Mouse (Mus musculus): ENCODE results near the gene Arhgap31. TPM values are rescaled to one million over a fixed set of nuclear protein-coding genes. Genes with fewer than 3 reads are reported as not detected.

Arhgap31 gene
- 7.1 and 8.4 TPM in 2 replicates for polyA plus RNA-seq (2014; fragmentation: Nextera tagmentation; extraction: Ambion mirVana)

- peaks cover 5% of the 10 kb centered on the region; the same call in 1 of the 2 replicates for H3K27me3 ChIP-seq (ENCODE audit: control insufficient read depth, insufficient read depth, low read length)
- peak; percentile 97 for DNase-seq (ENCODE audit: low spot score, missing footprints)
- peak within 1 kb of the TSS; percentile 87 for H3K4me2 ChIP-seq
- 0% methylated on average over 74 of the region's 74 CpGs for WGBS
- H3K4me1 ChIP-seq (ENCODE audit: control insufficient read depth, insufficient read depth, low read length) = no peaks in the 10 kb centered on the region; the same call in 1 of the 2 replicates
- peak within 1 kb of the TSS; percentile 58 for H3K4me3 ChIP-seq (ENCODE audit: low read depth, low read length)
- H3K36me3 ChIP-seq (ENCODE audit: control insufficient read depth, insufficient read depth, low read length) = no peaks in the 10 kb centered on the region
- no peak within 1 kb of the TSS for H3K27ac ChIP-seq (ENCODE audit: low read depth, low read length)
- no peaks in the 10 kb centered on the region for H3K9me3 ChIP-seq (ENCODE audit: control insufficient read depth, low read length)
- ATAC-seq (ENCODE audit: low FRiP score) = peak; percentile 90
- peak within 1 kb of the TSS; percentile 79 for H3K9ac ChIP-seq (ENCODE audit: low read length)
Measured at GRCm38 (mm10) chr16:38712581-38713403, at the start of gene Arhgap31. Gene Arhgap31 (minus strand): TSS chr16:38713274.

- Histone ChIP-seq H3K9me3 (ENCODE audit: control insufficient read depth, low read length) (no peaks in the 10 kb centered on the region), H3K4me3 (ENCODE audit: low read depth, low read length) (no peak overlapping the region), H3K27me3 (ENCODE audit: control insufficient read depth, insufficient read depth, low read length) (no peaks in the 10 kb centered on the region), H3K4me2 (no peak overlapping the region), H3K4me1 (ENCODE audit: control insufficient read depth, insufficient read depth, low read length) (no peaks in the 10 kb centered on the region), H3K36me3 (ENCODE audit: control insufficient read depth, insufficient read depth, low read length) (no peaks in the 10 kb centered on the region), H3K9ac (ENCODE audit: low read length) (no peak overlapping the region), H3K27ac (ENCODE audit: low read depth, low read length) (no peak overlapping the region)
- ATAC-seq (ENCODE audit: low FRiP score) (no peak), DNase-seq (ENCODE audit: low spot score, missing footprints) (no peak)
- WGBS = 83% methylated on average over 8 of the region's 8 CpGs
Measured at GRCm38 (mm10) chr16:38762401-38762800, 49.3 kb upstream of the Arhgap31 start.

- no peak overlapping the region for H3K4me2 ChIP-seq
- H3K27me3 ChIP-seq (ENCODE audit: control insufficient read depth, insufficient read depth, low read length) = no peaks in the 10 kb centered on the region
- no peak for ATAC-seq (ENCODE audit: low FRiP score)
- H3K9me3 ChIP-seq (ENCODE audit: control insufficient read depth, low read length) = no peaks in the 10 kb centered on the region
- H3K27ac ChIP-seq (ENCODE audit: low read depth, low read length) = no peak overlapping the region
- no peak overlapping the region for H3K9ac ChIP-seq (ENCODE audit: low read length)
- WGBS = 88% methylated on average over 5 of the region's 5 CpGs
- no peak overlapping the region for H3K4me3 ChIP-seq (ENCODE audit: low read depth, low read length)
- no peaks in the 10 kb centered on the region for H3K36me3 ChIP-seq (ENCODE audit: control insufficient read depth, insufficient read depth, low read length)
- no peaks in the 10 kb centered on the region for H3K4me1 ChIP-seq (ENCODE audit: control insufficient read depth, insufficient read depth, low read length)
- no peak for DNase-seq (ENCODE audit: low spot score, missing footprints)
Measured at GRCm38 (mm10) chr16:38761972-38762371, 48.9 kb upstream of the Arhgap31 start.

GRCm38 (mm10) chr16:38760834-38761375, 47.8 kb upstream of the Arhgap31 start:
- Histone ChIP-seq H3K4me2 (no peak overlapping the region), H3K4me1 (ENCODE audit: control insufficient read depth, insufficient read depth, low read length) (no peaks in the 10 kb centered on the region), H3K9ac (ENCODE audit: low read length) (no peak overlapping the region), H3K27me3 (ENCODE audit: control insufficient read depth, insufficient read depth, low read length) (no peaks in the 10 kb centered on the region), H3K4me3 (ENCODE audit: low read depth, low read length) (no peak overlapping the region), H3K27ac (ENCODE audit: low read depth, low read length) (no peak overlapping the region), H3K36me3 (ENCODE audit: control insufficient read depth, insufficient read depth, low read length) (no peaks in the 10 kb centered on the region), H3K9me3 (ENCODE audit: control insufficient read depth, low read length) (no peaks in the 10 kb centered on the region)
- WGBS = 87% methylated on average over 6 of the region's 6 CpGs
- DNase-seq (ENCODE audit: low spot score, missing footprints) (no peak), ATAC-seq (ENCODE audit: low FRiP score) (no peak)

GRCm38 (mm10) chr16:38760239-38760638, 47.2 kb upstream of the Arhgap31 start:
- Histone ChIP-seq H3K9ac (ENCODE audit: low read length) (no peak overlapping the region), H3K4me2 (no peak overlapping the region), H3K27ac (ENCODE audit: low read depth, low read length) (no peak overlapping the region), H3K4me1 (ENCODE audit: control insufficient read depth, insufficient read depth, low read length) (no peaks in the 10 kb centered on the region), H3K27me3 (ENCODE audit: control insufficient read depth, insufficient read depth, low read length) (no peaks in the 10 kb centered on the region), H3K9me3 (ENCODE audit: control insufficient read depth, low read length) (no peaks in the 10 kb centered on the region), H3K4me3 (ENCODE audit: low read depth, low read length) (no peak overlapping the region), H3K36me3 (ENCODE audit: control insufficient read depth, insufficient read depth, low read length) (no peaks in the 10 kb centered on the region)
- WGBS = 93% methylated on average over 5 of the region's 5 CpGs
- no peak for ATAC-seq (ENCODE audit: low FRiP score)
- DNase-seq (ENCODE audit: low spot score, missing footprints) = no peak

- ATAC-seq (ENCODE audit: low FRiP score) = no peak
- no peak overlapping the region for H3K4me2 ChIP-seq
- H3K4me3 ChIP-seq (ENCODE audit: low read depth, low read length) = no peak overlapping the region
- no peak for DNase-seq (ENCODE audit: low spot score, missing footprints)
- 92% methylated on average over 12 of the region's 12 CpGs for WGBS
- H3K36me3 ChIP-seq (ENCODE audit: control insufficient read depth, insufficient read depth, low read length) = no peaks in the 10 kb centered on the region
- H3K27me3 ChIP-seq (ENCODE audit: control insufficient read depth, insufficient read depth, low read length) = no peaks in the 10 kb centered on the region
- no peaks in the 10 kb centered on the region for H3K9me3 ChIP-seq (ENCODE audit: control insufficient read depth, low read length)
- no peaks in the 10 kb centered on the region for H3K4me1 ChIP-seq (ENCODE audit: control insufficient read depth, insufficient read depth, low read length)
- no peak overlapping the region for H3K27ac ChIP-seq (ENCODE audit: low read depth, low read length)
- H3K9ac ChIP-seq (ENCODE audit: low read length) = no peak overlapping the region
Measured at GRCm38 (mm10) chr16:38758104-38758861, 45.2 kb upstream of the Arhgap31 start.

DNA sequence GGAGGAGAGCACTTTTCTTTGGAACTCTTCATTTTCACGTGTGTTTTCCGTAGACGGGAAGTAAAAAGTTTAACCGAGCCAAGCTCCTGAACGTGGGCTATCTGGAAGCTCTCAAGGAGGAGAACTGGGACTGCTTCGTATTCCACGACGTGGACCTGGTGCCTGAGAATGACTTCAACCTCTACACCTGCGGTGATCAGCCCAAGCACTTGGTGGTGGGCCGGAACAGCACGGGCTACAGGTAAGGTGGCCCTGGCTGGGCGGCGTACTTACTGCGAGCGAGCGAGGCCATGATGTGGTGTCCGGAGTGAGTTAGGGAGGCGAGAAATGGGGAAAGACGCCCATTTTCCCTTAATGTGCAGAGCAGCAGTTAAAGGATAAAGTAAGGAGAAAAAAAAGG, 44.6 kb upstream of the Arhgap31 start:
- Histone ChIP-seq H3K9me3 (ENCODE audit: control insufficient read depth, low read length) (no peaks in the 10 kb centered on the region), H3K4me3 (ENCODE audit: low read depth, low read length) (no peak overlapping the region), H3K27me3 (ENCODE audit: control insufficient read depth, insufficient read depth, low read length) (no peaks in the 10 kb centered on the region), H3K9ac (ENCODE audit: low read length) (no peak overlapping the region), H3K4me2 (no peak overlapping the region), H3K27ac (ENCODE audit: low read depth, low read length) (no peak overlapping the region), H3K4me1 (ENCODE audit: control insufficient read depth, insufficient read depth, low read length) (no peaks in the 10 kb centered on the region), H3K36me3 (ENCODE audit: control insufficient read depth, insufficient read depth, low read length) (no peaks in the 10 kb centered on the region)
- DNase-seq (ENCODE audit: low spot score, missing footprints) (no peak), ATAC-seq (ENCODE audit: low FRiP score) (no peak)
- 94% methylated on average over 19 of the region's 19 CpGs for WGBS

- Histone ChIP-seq H3K4me2 (no peak overlapping the region), H3K36me3 (ENCODE audit: control insufficient read depth, insufficient read depth, low read length) (no peaks in the 10 kb centered on the region), H3K9me3 (ENCODE audit: control insufficient read depth, low read length) (no peaks in the 10 kb centered on the region), H3K27ac (ENCODE audit: low read depth, low read length) (no peak overlapping the region), H3K4me3 (ENCODE audit: low read depth, low read length) (no peak overlapping the region), H3K27me3 (ENCODE audit: control insufficient read depth, insufficient read depth, low read length) (no peaks in the 10 kb centered on the region), H3K9ac (ENCODE audit: low read length) (no peak overlapping the region), H3K4me1 (ENCODE audit: control insufficient read depth, insufficient read depth, low read length) (no peaks in the 10 kb centered on the region)
- WGBS = 79% methylated on average over 4 of the region's 4 CpGs
- ATAC-seq (ENCODE audit: low FRiP score) = no peak
- no peak for DNase-seq (ENCODE audit: low spot score, missing footprints)
Measured at GRCm38 (mm10) chr16:38756572-38756971, 43.5 kb upstream of the Arhgap31 start.

DNA sequence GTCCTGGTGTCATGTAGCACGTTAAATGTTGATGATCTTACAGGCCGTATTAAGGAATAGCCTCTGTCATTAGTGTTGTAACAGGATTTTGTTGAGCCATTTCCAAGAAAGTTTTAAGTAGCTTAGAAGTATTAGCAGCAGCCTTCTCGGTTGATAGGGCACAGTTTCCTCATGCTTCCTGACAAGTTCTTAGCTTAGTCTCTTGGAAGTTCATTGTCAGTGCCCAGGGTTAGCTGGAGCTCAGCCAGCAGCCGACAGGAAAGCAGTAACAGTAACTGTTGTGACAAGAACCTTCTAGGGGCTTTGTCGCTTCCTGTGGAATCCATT, 43.1 kb upstream of the Arhgap31 start:
- ATAC-seq (ENCODE audit: low FRiP score) (no peak), DNase-seq (ENCODE audit: low spot score, missing footprints) (no peak)
- no peak overlapping the region for H3K27ac ChIP-seq (ENCODE audit: low read depth, low read length)
- no peak overlapping the region for H3K9ac ChIP-seq (ENCODE audit: low read length)
- no peaks in the 10 kb centered on the region for H3K4me1 ChIP-seq (ENCODE audit: control insufficient read depth, insufficient read depth, low read length)
- no peaks in the 10 kb centered on the region for H3K27me3 ChIP-seq (ENCODE audit: control insufficient read depth, insufficient read depth, low read length)
- H3K4me2 ChIP-seq = no peak overlapping the region
- no peaks in the 10 kb centered on the region for H3K9me3 ChIP-seq (ENCODE audit: control insufficient read depth, low read length)
- no peak overlapping the region for H3K4me3 ChIP-seq (ENCODE audit: low read depth, low read length)
- 64% methylated on average over 5 of the region's 5 CpGs for WGBS
- H3K36me3 ChIP-seq (ENCODE audit: control insufficient read depth, insufficient read depth, low read length) = no peaks in the 10 kb centered on the region
